Comparison of ENCODE assay signal across 7 mouse cellular contexts in genomic region chr11:115604304-115604696, GRCm38 (mm10). TPM values are rescaled to one million over a fixed set of nuclear protein-coding genes. Genes with fewer than 3 reads are reported as not detected.
DNase-seq lines count a peak whose midpoint lies in the region; ATAC-seq lines count a peak whose summit lies in the region.

No protein-coding gene starts in this region.

- peak overlapping the region; percentile 72 for H3K4me3 ChIP-seq in embryonic facial prominence, embryonic 10.5 days
- H3K4me3 ChIP-seq in hindbrain, embryonic 15.5 days, result peak overlapping the region; percentile 72
- H3K4me3 ChIP-seq in midbrain, embryonic 12.5 days, result peak overlapping the region; percentile 98

- peak overlapping the region; percentile 80 for H3K4me2 ChIP-seq in hindbrain, embryonic 15.5 days
- H3K4me2 ChIP-seq in midbrain, embryonic 12.5 days (replicated peaks), result peak overlapping the region; percentile 94

- H3K9ac ChIP-seq in hindbrain, embryonic 15.5 days, result peak overlapping the region; percentile 82
- peak overlapping the region; percentile 96 for H3K9ac ChIP-seq in midbrain, embryonic 12.5 days (replicated peaks)

- DNase-seq in left cerebral cortex, postnatal 4 days, result peak; percentile 33
- no peak for DNase-seq in left cerebral cortex, adult 18-20 months (ENCODE audit: low spot score in 2 of 2)
- DNase-seq in embryonic facial prominence, embryonic 10.5 days (ENCODE audit: low spot score), result no peak
- DNase-seq in natural killer cell, adult 2 months (ENCODE audit: low spot score in 2 of 2), result no peak
- no peak for DNase-seq in layer of hippocampus, adult 8-10 months (ENCODE audit: low spot score in 2 of 2)

- H3K4me1 ChIP-seq in embryonic facial prominence, embryonic 10.5 days, result peaks cover 25% of the 10 kb centered on the region
- peaks cover 31% of the 10 kb centered on the region for H3K4me1 ChIP-seq in hindbrain, embryonic 15.5 days (replicated peaks)
- H3K4me1 ChIP-seq in midbrain, embryonic 12.5 days, result peaks cover 22% of the 10 kb centered on the region

- peaks cover 64% of the 10 kb centered on the region for H3K36me3 ChIP-seq in embryonic facial prominence, embryonic 10.5 days (replicated peaks)
- H3K36me3 ChIP-seq in hindbrain, embryonic 15.5 days, result peaks cover 27% of the 10 kb centered on the region
- H3K36me3 ChIP-seq in midbrain, embryonic 12.5 days, result peaks cover 48% of the 10 kb centered on the region

- WGBS in embryonic facial prominence, embryonic 10.5 days, result under 1% methylated on average over 26 of the region's 26 CpGs
- WGBS in hindbrain, embryonic 15.5 days, result under 1% methylated on average over 26 of the region's 26 CpGs
- under 1% methylated on average over 26 of the region's 26 CpGs for WGBS in midbrain, embryonic 12.5 days

- intact Hi-C loops in left cerebral cortex, postnatal 4 days (cut with DNase I), result no loop called here

- ATAC-seq in hindbrain, embryonic 15.5 days (ENCODE audit: low FRiP score, low read depth), result peak; percentile 29
- ATAC-seq in midbrain, embryonic 12.5 days (ENCODE audit: low FRiP score, low read depth), result peak; percentile 45

- peak overlapping the region; percentile 98 for H3K27ac ChIP-seq in embryonic facial prominence, embryonic 10.5 days (replicated peaks)
- peak overlapping the region; percentile 97 for H3K27ac ChIP-seq in hindbrain, embryonic 15.5 days (replicated peaks)
- peak overlapping the region; percentile 88 for H3K27ac ChIP-seq in midbrain, embryonic 12.5 days (replicated peaks)

- no peaks in the 10 kb centered on the region for H3K27me3 ChIP-seq in embryonic facial prominence, embryonic 10.5 days (replicated peaks; ENCODE audit: low read depth, poor library complexity, severe bottlenecking)
- H3K27me3 ChIP-seq in hindbrain, embryonic 15.5 days, result no peaks in the 10 kb centered on the region
- H3K27me3 ChIP-seq in midbrain, embryonic 12.5 days, result no peaks in the 10 kb centered on the region

- H3K9me3 ChIP-seq in embryonic facial prominence, embryonic 10.5 days, result no peaks in the 10 kb centered on the region
- H3K9me3 ChIP-seq in hindbrain, embryonic 15.5 days, result no peaks in the 10 kb centered on the region
- H3K9me3 ChIP-seq in midbrain, embryonic 12.5 days, result no peaks in the 10 kb centered on the region

RNA-seq across cellular contexts. Expression of gene Gga3, which starts 0.4 kb away (rescaled TPM):
- total RNA-seq in left cerebral cortex, postnatal 4 days (2021), result 10 to 100 TPM; 83.9 to 85.2 TPM
- total RNA-seq in left cerebral cortex, adult 18-20 months (2021), result 10 to 100 TPM; 81.4 to 84.1 TPM
- 29.6 and 33.3 TPM in 2 replicates for polyA plus RNA-seq in embryonic facial prominence, embryonic 10.5 days (2016; fragmentation: Nextera tagmentation; extraction: Ambion mirVana)
- 35.8 and 38.1 TPM in 2 replicates for polyA plus RNA-seq in hindbrain, embryonic 15.5 days (2015; fragmentation: Nextera tagmentation; extraction: Ambion mirVana)
- polyA plus RNA-seq in midbrain, embryonic 12.5 days (2016; fragmentation: Nextera tagmentation; extraction: Ambion mirVana), result 34.6 and 37.2 TPM in 2 replicates
- total RNA-seq in layer of hippocampus, adult 8-10 months (2022), result 100 to 1,000 TPM in 2 of 4 experiments, 10 to 100 TPM in 2; 91.9 to 121 (median 102) TPM

RNA-seq across cellular contexts. Expression of gene Mrps7, which starts 0.6 kb away (rescaled TPM):
- 10 to 100 TPM; 43.0 to 44.1 TPM for total RNA-seq in left cerebral cortex, postnatal 4 days (2021)
- 10 to 100 TPM; 52.8 to 54.1 TPM for total RNA-seq in left cerebral cortex, adult 18-20 months (2021)
- polyA plus RNA-seq in embryonic facial prominence, embryonic 10.5 days (2016; fragmentation: Nextera tagmentation; extraction: Ambion mirVana), result 100 and 101 TPM in 2 replicates
- polyA plus RNA-seq in hindbrain, embryonic 15.5 days (2015; fragmentation: Nextera tagmentation; extraction: Ambion mirVana), result 73.6 and 79.8 TPM in 2 replicates
- 85.7 and 89.0 TPM in 2 replicates for polyA plus RNA-seq in midbrain, embryonic 12.5 days (2016; fragmentation: Nextera tagmentation; extraction: Ambion mirVana)
- 10 to 100 TPM; 49.1 to 55.3 (median 52.6) TPM for total RNA-seq in layer of hippocampus, adult 8-10 months (2022)

RNA-seq across cellular contexts. Expression of gene Mif4gd, which starts 8.5 kb away (rescaled TPM):
- 10 to 100 TPM; 13.3 to 14.1 TPM for total RNA-seq in left cerebral cortex, postnatal 4 days (2021)
- total RNA-seq in left cerebral cortex, adult 18-20 months (2021), result 10 to 100 TPM; 15.4 to 16.1 TPM
- 19.4 and 19.8 TPM in 2 replicates for polyA plus RNA-seq in embryonic facial prominence, embryonic 10.5 days (2016; fragmentation: Nextera tagmentation; extraction: Ambion mirVana)
- 12.2 and 13.9 TPM in 2 replicates for polyA plus RNA-seq in hindbrain, embryonic 15.5 days (2015; fragmentation: Nextera tagmentation; extraction: Ambion mirVana)
- 12.2 and 15.1 TPM in 2 replicates for polyA plus RNA-seq in midbrain, embryonic 12.5 days (2016; fragmentation: Nextera tagmentation; extraction: Ambion mirVana)
- 10 to 100 TPM; 16.5 to 22.5 (median 17.9) TPM for total RNA-seq in layer of hippocampus, adult 8-10 months (2022)

RNA-seq across cellular contexts. Expression of gene Slc25a19, which starts 23.8 kb away (rescaled TPM):
- total RNA-seq in left cerebral cortex, postnatal 4 days (2021), result 10 to 100 TPM; 55.3 to 56.6 TPM
- 10 to 100 TPM; 55.2 to 60.6 TPM for total RNA-seq in left cerebral cortex, adult 18-20 months (2021)
- 23.5 and 24.6 TPM in 2 replicates for polyA plus RNA-seq in embryonic facial prominence, embryonic 10.5 days (2016; fragmentation: Nextera tagmentation; extraction: Ambion mirVana)
- polyA plus RNA-seq in hindbrain, embryonic 15.5 days (2015; fragmentation: Nextera tagmentation; extraction: Ambion mirVana), result 43.6 and 47.1 TPM in 2 replicates
- 26.2 and 26.9 TPM in 2 replicates for polyA plus RNA-seq in midbrain, embryonic 12.5 days (2016; fragmentation: Nextera tagmentation; extraction: Ambion mirVana)
- total RNA-seq in layer of hippocampus, adult 8-10 months (2022), result 10 to 100 TPM; 55.6 to 81.3 (median 64.7) TPM

RNA-seq across cellular contexts. Expression of gene Nup85, which starts 40.1 kb away (rescaled TPM):
- total RNA-seq in left cerebral cortex, postnatal 4 days (2021), result 10 to 100 TPM; 66.6 to 73.4 TPM
- total RNA-seq in left cerebral cortex, adult 18-20 months (2021), result 10 to 100 TPM; 44.2 to 49.3 TPM
- 252 and 253 TPM in 2 replicates for polyA plus RNA-seq in embryonic facial prominence, embryonic 10.5 days (2016; fragmentation: Nextera tagmentation; extraction: Ambion mirVana)
- 95.4 and 108 TPM in 2 replicates for polyA plus RNA-seq in hindbrain, embryonic 15.5 days (2015; fragmentation: Nextera tagmentation; extraction: Ambion mirVana)
- 168 and 172 TPM in 2 replicates for polyA plus RNA-seq in midbrain, embryonic 12.5 days (2016; fragmentation: Nextera tagmentation; extraction: Ambion mirVana)
- 10 to 100 TPM; 47.0 to 64.9 (median 53.1) TPM for total RNA-seq in layer of hippocampus, adult 8-10 months (2022)
